Mouse (Mus musculus) 416B (cell line): Measurements from ENCODE around the gene Nsun4.

ENCODE experiments used
- DNase-seq: peaks from one replicate; pipeline ENCODE4 v3.0.0; 2011; ENCODE audit warnings: low read depth

Gene Nsun4

GRCm38 (mm10) chr4:116047681-116048080 is 6.0 kb downstream of the Nsun4 start:
- DNase-seq, result no peak

GRCm38 (mm10) chr4:116046604-116047003 is 7.1 kb downstream of the Nsun4 start:
- DNase-seq, result no peak

- peak; percentile 57 for DNase-seq
Measured at GRCm38 (mm10) chr4:116042186-116042585, 11.5 kb downstream of the Nsun4 start.

GRCm38 (mm10) chr4:116040466-116040865 is 13.2 kb downstream of the Nsun4 start:
- no peak for DNase-seq

- no peak for DNase-seq
Measured at GRCm38 (mm10) chr4:116033374-116033773, 20.3 kb downstream of the Nsun4 start.

- no peak for DNase-seq
Measured at GRCm38 (mm10) chr4:116032906-116033305, 20.8 kb downstream of the Nsun4 start.

GRCm38 (mm10) chr4:116017902-116018746 is 35.6 kb downstream of the Nsun4 start, which contains the start of gene Faah:
Gene Faah (minus strand): TSS chr4:116017926.
- peak; percentile 72 for DNase-seq

GRCm38 (mm10) chr4:116017300-116017901 is 36.3 kb downstream of the Nsun4 start:
- peak; percentile 81 for DNase-seq

- DNase-seq, result no peak
Measured at GRCm38 (mm10) chr4:116016862-116017299, 36.8 kb downstream of the Nsun4 start.

GRCm38 (mm10) chr4:116016396-116016795 is 37.3 kb downstream of the Nsun4 start:
- DNase-seq, result no peak

- DNase-seq, result no peak
Measured at GRCm38 (mm10) chr4:116015996-116016395, 37.7 kb downstream of the Nsun4 start.

- DNase-seq, result peak; percentile 47
Measured at GRCm38 (mm10) chr4:116015502-116015901, 38.2 kb downstream of the Nsun4 start.

- no peak for DNase-seq
Measured at GRCm38 (mm10) chr4:116010186-116010585, 43.5 kb downstream of the Nsun4 start.

- DNase-seq, result no peak
Measured at GRCm38 (mm10) chr4:116001206-116001605, 52.5 kb downstream of the Nsun4 start.

- no peak for DNase-seq
Measured at GRCm38 (mm10) chr4:116000671-116001070, 53.0 kb downstream of the Nsun4 start.

- DNase-seq, result no peak
Measured at GRCm38 (mm10) chr4:115996729-115997128, 56.9 kb downstream of the Nsun4 start.

GRCm38 (mm10) chr4:115995376-115995730 is 58.3 kb downstream of the Nsun4 start:
- DNase-seq, result no peak

GRCm38 (mm10) chr4:115994662-115995375 is 58.9 kb downstream of the Nsun4 start:
- DNase-seq, result no peak

- DNase-seq, result no peak
Measured at GRCm38 (mm10) chr4:115989382-115989781, 64.3 kb downstream of the Nsun4 start.

GRCm38 (mm10) chr4:115987858-115988530 is 65.7 kb downstream of the Nsun4 start:
- DNase-seq, result no peak

GRCm38 (mm10) chr4:115987436-115987835 is 66.2 kb downstream of the Nsun4 start:
- DNase-seq, result no peak

- DNase-seq, result peak; percentile 95
Measured at GRCm38 (mm10) chr4:115984967-115985366, 68.7 kb downstream of the Nsun4 start.
